In the genomic region with DNA sequence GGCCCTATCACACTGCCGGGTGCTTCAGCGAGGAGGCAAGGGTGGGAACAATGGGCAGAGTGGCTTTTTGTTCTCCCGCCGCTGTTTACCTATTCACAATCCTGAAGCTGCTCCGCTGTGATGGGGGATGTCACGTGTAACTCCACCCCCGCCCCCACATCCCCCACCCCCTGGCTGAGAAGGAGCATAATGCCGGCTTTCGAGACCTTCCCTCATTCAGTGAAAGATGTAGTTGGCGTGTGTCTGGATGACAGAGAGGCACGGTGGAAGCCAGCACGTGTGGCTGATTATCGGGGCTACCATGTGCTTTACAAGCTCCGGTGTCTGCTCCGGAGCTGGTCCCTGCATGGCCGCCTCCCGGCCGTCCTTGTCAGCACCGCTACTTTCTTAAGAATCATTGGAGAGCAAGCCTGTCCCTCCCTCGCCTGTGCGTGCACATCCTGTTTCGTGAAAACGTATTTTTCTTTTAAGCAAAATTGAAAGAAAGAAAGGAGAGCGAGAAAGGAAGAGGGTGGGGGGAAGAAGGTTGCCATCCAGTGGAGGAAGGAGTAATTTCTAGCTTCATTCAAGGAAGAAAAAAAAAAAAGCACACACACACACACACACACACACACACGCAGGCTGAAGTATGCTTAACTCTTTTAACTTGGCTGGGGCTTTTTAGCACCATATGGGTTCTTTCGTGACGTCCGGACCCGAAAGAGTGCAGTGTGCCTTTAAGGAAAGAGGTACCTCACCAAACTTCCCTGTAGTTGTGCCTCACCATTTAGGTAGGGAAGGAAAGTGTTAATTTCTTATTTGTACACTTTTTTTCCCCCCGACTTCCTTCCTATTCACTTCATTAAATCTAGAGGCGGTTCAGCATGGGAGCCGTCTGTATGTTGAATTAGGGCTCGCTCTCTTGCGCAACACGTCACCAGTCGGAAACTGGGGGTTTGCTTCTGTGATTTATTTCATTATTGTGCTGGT, we compare ENCODE assay signal across 8 mouse cellular contexts.
DNase-seq lines count a peak whose midpoint lies in the region; ATAC-seq and TF ChIP-seq lines count a peak whose summit lies in the region.

No protein-coding gene starts in this region.

- ATAC-seq in limb, embryonic 13.5 days (ENCODE audit: low FRiP score, low read depth) = peak; percentile 93
- peak; percentile 91 for ATAC-seq in midbrain, embryonic 15.5 days (replicated peaks)

- peak overlapping the region; percentile 56 for H3K9ac ChIP-seq in heart, adult 2 months (ENCODE audit: low read depth, low read length)
- H3K9ac ChIP-seq in limb, embryonic 13.5 days = peak overlapping the region; percentile 74
- H3K9ac ChIP-seq in midbrain, embryonic 15.5 days = peak overlapping the region; percentile 70

- no peaks in the 10 kb centered on the region for H3K79me2 ChIP-seq in heart, adult 2 months (replicated peaks; ENCODE audit: control insufficient read depth, insufficient read depth, low read length)

- H3K4me3 ChIP-seq in heart, adult 2 months = peak overlapping the region; percentile 72
- H3K4me3 ChIP-seq in kidney, adult 2 months (ENCODE audit: insufficient read depth, low read depth, low read length) = peak overlapping the region; percentile 61
- H3K4me3 ChIP-seq in limb, embryonic 13.5 days = peak overlapping the region; percentile 54
- peak overlapping the region; percentile 45 for H3K4me3 ChIP-seq in midbrain, embryonic 15.5 days

- intact Hi-C loops in heart, adult 2 months (cut with DNase I) = no loop called here

- H3K36me3 ChIP-seq in heart, adult 2 months (ENCODE audit: control insufficient read depth, insufficient read depth, low read length) = no peaks in the 10 kb centered on the region
- no peaks in the 10 kb centered on the region; the same call in 1 of the 2 replicates for H3K36me3 ChIP-seq in kidney, adult 2 months (ENCODE audit: control insufficient read depth, insufficient read depth, low read length)
- H3K36me3 ChIP-seq in limb, embryonic 13.5 days = 0 out of 2 replicates have a peak, but pooled peaks cover 3% of the 10 kb centered on the region
- no peaks in the 10 kb centered on the region for H3K36me3 ChIP-seq in midbrain, embryonic 15.5 days (replicated peaks)

- TF ChIP-seq EP300 in heart, adult 2 months (IDR thresholded peaks at IDR 0.05; ENCODE audit: insufficient read depth, low read depth, low read length) = no peak

- under 1% methylated on average over 36 of the region's 36 CpGs for WGBS in heart, adult 2 months
- WGBS in kidney, adult 2 months = under 1% methylated on average over 36 of the region's 36 CpGs
- under 1% methylated on average over 36 of the region's 36 CpGs for WGBS in limb, embryonic 13.5 days
- under 1% methylated on average over 36 of the region's 36 CpGs for whole genome bisulfite sequencing in midbrain, embryonic 15.5 days

- peak overlapping the region; percentile 83 for H3K27ac ChIP-seq in heart, adult 2 months
- H3K27ac ChIP-seq in kidney, adult 2 months (ENCODE audit: insufficient read depth, low read depth, low read length) = peak overlapping the region; percentile 92
- H3K27ac ChIP-seq in limb, embryonic 13.5 days = peak overlapping the region; percentile 98
- H3K27ac ChIP-seq in midbrain, embryonic 15.5 days = peak overlapping the region; percentile 100

- no peaks in the 10 kb centered on the region for H3K27me3 ChIP-seq in heart, adult 2 months (ENCODE audit: control insufficient read depth, insufficient read depth, low read length)
- H3K27me3 ChIP-seq in kidney, adult 2 months (replicated peaks; ENCODE audit: control insufficient read depth, insufficient read depth, low read length) = no peaks in the 10 kb centered on the region
- H3K27me3 ChIP-seq in limb, embryonic 13.5 days = no peaks in the 10 kb centered on the region
- no peaks in the 10 kb centered on the region for H3K27me3 ChIP-seq in midbrain, embryonic 15.5 days (replicated peaks)

- peaks cover 1% of the 10 kb centered on the region; the same call in 1 of the 2 replicates for H3K4me1 ChIP-seq in heart, adult 2 months (ENCODE audit: control insufficient read depth, insufficient read depth, low read length)
- peaks cover 12% of the 10 kb centered on the region; the same call in 1 of the 2 replicates for H3K4me1 ChIP-seq in kidney, adult 2 months (ENCODE audit: control insufficient read depth, insufficient read depth, low read length)
- H3K4me1 ChIP-seq in limb, embryonic 13.5 days = peaks cover 26% of the 10 kb centered on the region
- H3K4me1 ChIP-seq in midbrain, embryonic 15.5 days = peaks cover 35% of the 10 kb centered on the region

- peak; percentile 55 for TF ChIP-seq CTCF in heart, adult 2 months (IDR thresholded peaks at IDR 0.05)
- no peak for TF ChIP-seq CTCF in kidney, adult 2 months (conservative IDR thresholded peaks at IDR 0.05; ENCODE audit: insufficient read depth, insufficient read length, low read depth, low read length)

- H3K9me3 ChIP-seq in limb, embryonic 13.5 days = no peaks in the 10 kb centered on the region
- H3K9me3 ChIP-seq in midbrain, embryonic 15.5 days = no peaks in the 10 kb centered on the region

- DNase-seq in 3134 (ENCODE audit: extremely low read depth, insufficient read length, low spot score) = peak; percentile 84
- DNase-seq in adrenal gland, adult 8-10 months = peak; percentile 64
- DNase-seq in embryo, embryonic 9.5 days (ENCODE audit: extremely low spot score) = peak; percentile 85
- peak; percentile 69 to 75 for DNase-seq in heart, adult 2 months
- peak; percentile 82 for DNase-seq in kidney, adult 2 months
- DNase-seq in spleen, postnatal 36 days (ENCODE audit: low spot score in 2 of 2) = peak; percentile 66 to 77

- TF ChIP-seq POLR2A in heart, adult 2 months (IDR thresholded peaks at IDR 0.05; ENCODE audit: insufficient read depth, low read depth, low read length) = peak; percentile 35; the same call in 1 of the 2 replicates
- no peak for TF ChIP-seq POLR2A in kidney, adult 2 months (IDR thresholded peaks at IDR 0.05; ENCODE audit: low read depth, low read length)

- peak overlapping the region; percentile 78 for H3K4me2 ChIP-seq in limb, embryonic 13.5 days (replicated peaks)
- H3K4me2 ChIP-seq in midbrain, embryonic 15.5 days = peak overlapping the region; percentile 67

Comparison
In these comparisons a context has a peak if more than half of its experiments do, and no peak if none do; other contexts are left out.
1. Peak in every context shown above with its lines: DNase-seq, ATAC-seq, H3K4me3 ChIP-seq and H3K27ac ChIP-seq.